Mouse (Mus musculus) liver, adult 2 months (tissue): ENCODE data around the gene Npdc1.

ENCODE experiments used
- CTCF ChIP-seq: fragments of 200-500 bp; IDR thresholded peaks from 2 replicates; pipeline ENCODE4 v1.5.1; 2011; ENCODE audit warnings: low read depth, low read length, control low read depth
- POLR2A ChIP-seq: fragments of 200-500 bp; IDR thresholded peaks from 2 replicates; pipeline ENCODE4 v1.6.1; 2011; ENCODE audit warnings: low read length, control low read depth; ENCODE audit not compliant: insufficient read depth; ENCODE audit errors: extremely low read depth

- TF ChIP-seq CTCF (no peak), POLR2A (no peak)
These were observed 43.5 kb downstream of the Npdc1 start for GRCm38 (mm10) chr2:25442682-25443081.
